Mouse (Mus musculus) kidney, adult 8-10 months (tissue): ENCODE results near the gene Myo1e.
"Not testable (repeated sequence)": the region's sequence is repeated elsewhere in the genome, so short reads cannot be mapped to it uniquely, and the experiment has no call there.

Source experiments
- DNase-seq, 2 experiments: peaks; one replicate each; pipeline ENCODE4 v3.0.0; 2022

Myo1e gene

DNA sequence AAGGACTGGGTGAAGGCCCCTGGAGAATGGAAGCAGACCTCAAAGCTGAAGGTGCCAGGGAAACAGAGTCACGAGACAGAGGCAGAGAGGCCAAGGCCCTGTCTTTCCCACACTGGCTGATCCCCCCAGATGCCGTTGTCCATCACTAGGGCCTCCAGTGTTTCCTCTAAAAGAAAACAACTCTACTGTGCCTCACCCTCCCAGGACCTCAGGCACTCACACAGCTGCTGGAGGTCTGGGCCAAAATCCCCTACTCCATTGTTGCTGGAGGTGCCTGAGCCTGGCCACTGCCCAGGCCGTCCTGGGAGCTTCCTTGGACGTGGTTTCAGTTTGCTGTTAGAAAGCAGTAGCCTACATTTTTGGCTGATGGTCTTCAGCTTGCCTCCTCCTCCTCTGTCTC is 47.9 kb downstream of the Myo1e start:
- no peak for DNase-seq

DNA sequence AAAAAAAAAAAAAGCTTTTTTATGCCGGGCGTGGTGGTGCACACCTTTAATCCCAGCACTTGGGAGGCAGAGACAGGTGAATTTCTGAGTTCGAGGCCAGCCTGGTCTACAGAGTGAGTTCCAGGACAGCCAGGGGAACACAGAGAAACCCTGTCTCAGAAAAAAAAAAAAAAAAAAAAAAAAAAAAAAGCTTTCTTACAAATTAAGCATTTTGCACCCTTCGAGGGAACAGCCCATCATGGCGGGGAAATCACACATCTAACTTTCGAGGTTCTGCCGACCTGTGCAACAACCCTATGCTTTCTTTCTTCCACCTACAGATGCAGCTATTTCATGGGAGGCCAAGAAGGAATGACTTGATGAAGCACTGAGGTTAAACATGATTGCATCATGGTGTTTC is 48.9 kb downstream of the Myo1e start:
- not testable (repeated sequence) for DNase-seq

DNA sequence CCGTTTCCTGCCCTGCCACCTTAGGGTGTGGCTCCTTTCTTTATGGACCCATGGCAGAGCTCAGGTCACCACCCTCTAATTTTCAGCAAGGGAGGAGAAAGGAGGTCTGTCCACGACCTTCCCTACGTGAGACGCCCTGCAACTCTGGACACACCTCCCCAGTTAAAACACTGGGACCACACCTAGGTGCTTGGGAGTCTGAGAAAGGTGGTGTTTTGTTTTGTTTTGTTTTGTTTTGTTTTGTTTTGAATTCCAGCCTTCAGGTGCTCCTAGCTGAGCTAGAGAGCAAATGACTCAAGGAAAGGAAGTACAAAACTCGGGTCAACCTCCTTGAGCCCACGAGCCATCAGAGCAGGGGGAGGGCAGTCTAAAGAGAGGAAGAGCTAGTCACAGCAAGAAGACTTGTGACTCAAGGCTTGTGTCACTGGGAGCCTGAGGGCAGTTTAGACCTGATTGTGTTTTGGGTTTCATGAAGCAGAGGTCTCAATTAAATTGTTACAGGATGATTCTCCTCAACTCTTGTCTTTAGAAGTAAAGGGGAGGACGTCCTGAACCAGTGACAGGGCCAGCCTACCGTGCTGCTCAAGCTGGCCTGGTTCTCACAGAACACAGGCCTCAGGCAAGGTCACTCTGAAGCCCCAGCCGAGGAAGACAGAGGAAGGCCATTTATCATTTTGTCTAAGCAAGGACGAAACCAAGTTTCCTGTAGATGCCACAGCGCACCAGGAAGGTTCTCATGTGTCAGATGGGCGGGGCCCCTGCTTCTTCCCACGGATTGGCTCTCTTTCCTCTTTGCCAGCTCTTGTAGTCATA is 50.3 kb downstream of the Myo1e start:
- DNase-seq, result peak in 1 of 2 experiments; percentile 52

DNA sequence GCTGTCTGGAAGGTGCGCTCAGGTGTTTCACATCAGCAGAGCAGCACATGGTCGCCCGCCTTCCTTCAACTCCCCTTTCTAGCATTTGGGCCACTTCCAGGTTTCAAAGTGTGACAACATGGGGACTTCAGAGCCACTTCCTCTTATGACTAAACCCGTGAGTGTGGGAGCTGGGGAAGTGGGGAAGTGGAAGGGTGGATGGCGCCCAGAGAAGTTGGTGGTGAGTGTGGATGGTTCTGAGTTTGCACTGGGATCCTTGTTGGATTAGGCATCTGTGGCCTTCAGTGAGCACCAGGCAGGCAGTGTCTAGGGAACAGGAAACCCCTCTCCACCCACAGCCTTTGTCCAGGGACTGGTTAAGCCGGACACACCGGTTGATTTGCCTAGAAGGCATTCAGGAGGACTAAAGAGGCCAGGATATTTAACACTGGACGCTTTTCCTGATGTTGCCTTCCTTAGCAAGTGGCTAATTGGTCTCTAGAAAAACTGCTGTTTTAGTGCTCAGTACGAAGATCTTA is 53.2 kb downstream of the Myo1e start:
- DNase-seq, result peak in 1 of 2 experiments; percentile 42

DNA sequence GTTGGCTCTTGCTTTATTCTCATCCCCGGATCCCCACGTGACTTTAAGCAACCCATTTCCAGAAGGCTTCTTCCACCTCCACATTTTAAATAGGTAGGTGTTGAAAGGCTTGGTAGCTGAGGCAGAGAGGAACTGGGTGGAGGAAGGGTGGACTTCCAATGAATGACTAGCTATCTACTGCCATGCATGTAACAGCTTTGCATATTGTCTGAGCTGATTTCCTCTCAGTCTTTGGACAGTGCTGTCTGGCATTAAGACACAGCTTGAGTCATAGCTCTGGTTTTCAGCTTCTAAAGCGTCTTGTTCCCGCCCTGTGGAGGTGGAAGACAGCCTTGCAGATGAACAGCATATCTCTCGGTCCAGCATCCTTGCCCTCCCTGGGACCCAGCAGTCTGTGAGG is 54.5 kb downstream of the Myo1e start:
- DNase-seq, result no peak

DNA sequence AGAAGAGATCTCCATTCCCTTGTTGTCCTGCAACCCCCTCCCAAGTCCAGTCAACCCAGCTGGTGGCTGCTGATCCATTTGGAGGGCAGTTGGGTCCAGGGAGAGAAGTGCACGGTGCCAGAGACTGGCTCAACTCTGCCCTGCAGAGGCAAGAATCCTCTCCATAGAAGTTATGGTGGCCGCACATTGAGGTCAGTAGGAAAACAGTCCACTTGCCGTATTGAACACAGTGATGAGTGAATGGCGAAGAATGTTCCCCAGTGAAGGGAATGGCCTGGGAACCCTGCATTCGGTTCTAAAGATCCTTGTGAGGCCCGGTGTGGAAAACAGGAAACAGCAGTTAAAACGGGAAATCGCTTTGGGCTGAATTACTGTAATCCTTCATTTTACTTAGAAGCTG is 56.0 kb downstream of the Myo1e start:
- no peak for DNase-seq

DNA sequence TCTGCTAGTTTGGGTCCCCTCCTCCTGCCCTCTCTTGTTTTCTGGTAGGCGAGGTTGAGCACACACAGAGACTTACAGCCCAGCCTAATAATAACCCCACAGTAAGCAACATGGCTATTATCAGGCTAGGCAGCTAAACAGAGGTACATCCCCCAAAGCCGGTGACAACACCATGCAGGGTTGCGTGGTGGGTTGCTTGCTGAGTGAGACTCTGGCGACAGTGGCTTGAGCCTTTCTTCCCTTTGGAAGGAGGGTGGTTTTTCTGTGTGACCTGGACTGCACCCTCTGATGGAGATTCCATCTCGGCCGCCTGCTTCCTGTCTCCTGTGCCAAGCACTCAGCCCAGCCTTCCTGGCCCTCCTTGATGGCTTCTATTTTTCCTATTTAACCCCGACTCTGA is 56.6 kb downstream of the Myo1e start:
- DNase-seq, result peak in 1 of 2 experiments; percentile 34

DNA sequence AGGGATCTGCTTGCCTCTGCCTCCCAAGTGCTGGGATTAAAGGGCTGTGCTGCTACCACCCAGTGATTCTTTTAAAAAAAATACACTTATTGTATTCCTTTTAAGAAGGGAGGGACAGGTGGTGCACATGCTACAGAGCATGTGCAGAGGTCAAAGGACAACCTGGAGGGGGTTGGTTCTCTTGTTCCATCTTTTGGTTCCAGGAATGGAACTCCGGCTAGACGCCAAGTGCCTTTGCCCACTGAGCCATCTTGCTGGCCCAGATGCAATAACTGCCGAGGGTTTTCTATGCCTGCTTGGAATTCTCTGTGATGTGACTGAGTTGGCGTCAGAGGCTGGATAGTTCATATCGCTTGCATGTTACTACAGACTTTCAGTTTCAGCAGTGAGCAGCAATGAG is 58.4 kb downstream of the Myo1e start:
- DNase-seq, result peak in 1 of 2 experiments; percentile 67

DNA sequence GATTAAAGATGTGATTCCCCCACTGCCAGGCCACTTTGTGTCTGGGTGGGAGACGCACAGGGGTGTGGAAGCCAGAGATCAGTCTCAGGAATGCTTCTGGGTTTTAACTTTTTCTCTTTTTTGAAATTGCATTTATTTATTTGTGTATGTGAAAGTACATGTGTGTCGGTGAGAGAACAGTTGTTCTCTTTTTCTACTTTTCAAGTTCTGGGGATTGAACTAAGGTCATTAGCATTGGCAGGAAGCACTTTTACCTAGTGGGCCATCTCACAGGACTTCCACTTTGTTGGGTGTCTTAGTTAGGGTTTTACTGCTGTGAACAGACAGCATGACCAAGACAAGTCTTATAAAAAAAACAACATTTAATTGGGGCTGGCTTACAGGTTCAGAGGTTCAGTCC is 59.0 kb downstream of the Myo1e start:
- no peak for DNase-seq

DNA sequence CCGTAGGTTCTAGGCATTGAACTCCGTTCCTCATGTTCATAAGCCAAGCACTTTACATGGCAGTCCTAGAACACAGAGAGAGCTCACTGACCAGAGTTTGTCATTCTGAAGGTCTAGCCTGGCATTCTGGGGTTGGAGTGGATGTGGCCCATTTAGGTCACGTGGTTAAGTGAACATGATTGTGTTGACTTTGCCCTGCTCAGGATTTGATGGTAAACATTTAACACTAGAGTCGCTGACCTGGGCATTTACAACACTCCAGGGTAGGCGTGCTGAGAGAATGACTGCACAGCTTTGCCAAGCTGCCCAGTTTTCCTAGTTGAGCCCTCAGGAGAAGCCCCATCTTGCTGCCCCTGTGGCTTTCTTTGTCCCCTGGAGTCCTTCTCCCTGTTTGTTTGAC is 60.0 kb downstream of the Myo1e start:
- DNase-seq, result peak; percentile 54 to 65

DNA sequence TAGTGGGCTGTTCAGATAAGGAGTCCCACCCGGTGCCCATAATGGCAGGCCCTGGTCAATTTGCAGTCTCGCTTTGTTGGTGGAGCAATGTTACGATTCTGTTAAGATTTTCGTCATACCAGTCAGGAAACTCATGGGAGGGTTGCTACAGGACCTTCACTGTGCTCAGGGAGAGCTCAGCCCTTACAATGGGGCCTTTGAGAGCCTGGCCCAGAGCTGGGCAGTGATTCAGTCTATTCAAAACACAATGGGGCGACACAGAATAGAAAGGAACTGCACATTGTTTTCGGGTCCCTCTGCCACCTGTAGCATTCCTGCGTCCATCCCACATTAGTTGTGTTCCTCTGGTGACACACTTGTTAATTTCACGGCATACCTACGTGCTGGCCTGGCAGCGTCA is 62.2 kb downstream of the Myo1e start:
- DNase-seq, result no peak

DNA sequence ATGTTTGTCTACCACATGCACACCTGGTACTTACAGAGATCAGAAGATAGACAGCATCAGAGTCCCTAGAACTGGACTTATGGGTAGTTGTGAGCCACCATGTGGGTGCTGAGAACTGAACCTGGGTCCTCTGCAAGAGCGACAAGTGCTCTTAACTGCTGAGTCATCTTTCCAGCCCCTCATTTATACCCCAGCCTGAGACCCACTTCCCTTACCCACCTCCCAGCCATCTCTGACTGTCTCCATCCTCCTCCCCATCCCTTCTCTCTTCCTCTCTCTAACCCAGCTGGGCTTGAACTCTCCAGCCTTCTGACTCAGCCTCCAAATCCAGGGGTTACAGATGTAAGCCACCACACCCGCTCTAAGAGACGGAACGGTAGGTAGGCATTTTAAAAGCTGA is 63.3 kb downstream of the Myo1e start:
- DNase-seq, result no peak

DNA sequence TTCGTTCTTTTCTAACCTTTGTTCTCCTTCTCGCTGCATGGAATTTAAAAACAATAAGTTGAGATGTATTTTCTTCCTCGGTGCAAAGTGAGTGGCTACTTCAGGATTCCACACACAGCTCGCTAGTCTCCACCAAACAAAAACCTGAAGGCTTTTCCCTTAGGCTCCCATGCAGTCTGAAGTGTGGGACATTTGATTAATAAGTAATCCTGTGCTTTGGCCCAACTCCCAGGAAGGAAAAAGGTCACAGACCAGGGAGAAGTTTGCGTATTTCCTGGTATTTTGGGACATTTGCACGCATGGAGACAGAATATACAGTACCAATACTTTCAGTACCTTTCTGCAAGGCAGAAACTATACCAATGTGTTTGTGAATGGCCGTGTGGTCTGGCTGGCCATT is 64.0 kb downstream of the Myo1e start:
- peak; percentile 74 to 83 for DNase-seq

DNA sequence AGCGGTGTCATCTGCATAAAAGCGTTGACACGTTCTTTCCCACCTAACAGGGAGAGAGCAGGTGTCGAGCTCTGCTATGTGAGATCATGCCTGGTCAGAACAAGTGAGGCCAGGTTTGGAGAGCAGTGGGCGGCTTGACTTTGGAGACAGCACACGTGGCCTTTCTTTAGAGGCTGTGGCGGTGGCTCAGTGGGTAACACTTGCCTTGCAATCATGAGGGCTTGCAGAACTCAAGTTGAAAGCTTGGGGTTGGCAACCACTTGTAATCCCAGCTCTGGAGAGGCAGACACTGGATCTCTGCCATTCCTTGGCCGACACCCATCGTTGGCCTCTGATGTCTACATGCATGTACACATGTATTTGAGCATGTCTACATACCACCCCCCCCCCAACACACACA is 64.5 kb downstream of the Myo1e start:
- no peak for DNase-seq

DNA sequence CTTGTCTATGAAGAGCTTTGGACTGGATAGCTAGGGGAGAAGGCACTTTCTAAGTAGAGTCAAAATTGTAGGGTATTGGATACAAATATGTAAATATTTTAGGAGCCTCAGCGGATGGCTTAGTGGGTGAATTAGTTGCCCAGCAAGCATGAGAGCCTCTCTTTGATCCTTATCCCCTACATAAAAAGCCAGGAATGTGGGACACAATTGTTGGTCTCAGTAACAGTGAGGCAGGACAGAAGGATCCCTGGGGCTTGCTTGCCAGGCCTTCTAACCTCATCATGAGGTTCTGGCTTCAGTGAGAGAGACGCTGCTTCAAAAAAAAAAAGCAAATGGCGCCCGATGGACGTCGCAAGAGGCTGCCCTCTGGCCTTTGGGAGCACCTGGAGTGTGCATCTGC is 66.9 kb downstream of the Myo1e start:
- DNase-seq, result no peak

DNA sequence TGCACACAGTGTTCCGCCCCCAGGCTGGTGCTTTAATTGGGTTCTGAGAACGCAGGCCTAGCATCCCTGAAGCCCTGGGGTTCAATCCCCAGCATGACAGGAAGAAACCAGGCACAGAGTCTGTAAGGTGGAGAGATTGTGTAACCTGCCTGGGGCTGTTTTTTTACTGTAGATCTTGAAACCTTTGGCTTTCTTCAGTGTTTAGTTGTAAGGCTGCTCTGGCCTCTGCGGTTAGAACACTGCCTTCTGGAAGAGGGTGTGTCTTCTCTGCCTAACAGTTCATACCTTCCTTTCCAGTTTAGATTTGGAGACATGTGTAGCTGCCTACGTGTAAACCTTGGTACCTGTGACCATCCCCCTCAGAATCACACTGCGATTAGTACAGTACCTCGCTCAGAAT is 67.3 kb downstream of the Myo1e start:
- DNase-seq, result no peak

DNA sequence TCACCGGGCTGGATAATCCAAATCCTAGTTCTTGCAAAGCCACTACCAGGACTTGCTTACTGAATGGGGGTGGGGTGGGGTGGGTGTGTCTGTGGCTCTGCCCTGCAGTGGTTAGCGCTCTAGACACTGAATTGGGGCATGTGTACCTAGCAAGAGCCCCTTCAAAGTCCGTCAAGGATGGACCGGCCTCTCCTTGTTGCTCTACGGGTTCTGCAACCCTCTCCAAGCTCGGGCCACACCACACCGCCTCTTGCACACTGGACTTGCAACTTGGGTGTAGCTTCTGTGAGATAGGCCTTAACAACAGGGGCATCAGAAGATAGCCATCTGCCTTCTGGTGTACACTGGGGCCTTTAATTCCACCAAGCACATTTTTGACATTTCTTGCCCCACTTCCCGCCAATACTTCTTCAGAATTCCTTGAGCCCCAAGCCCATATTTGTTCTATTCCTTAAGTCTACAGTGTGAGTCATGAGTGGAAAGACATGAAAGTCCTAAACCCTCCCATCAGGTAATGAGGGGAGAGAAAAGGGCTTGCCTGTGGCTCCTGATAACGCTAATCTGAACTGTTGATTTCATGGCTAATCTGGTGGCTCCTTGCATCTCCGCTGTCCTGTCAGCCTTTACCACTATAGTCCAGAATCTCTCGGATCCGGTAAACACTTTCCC is 67.9 kb downstream of the Myo1e start:
- no peak for DNase-seq

DNA sequence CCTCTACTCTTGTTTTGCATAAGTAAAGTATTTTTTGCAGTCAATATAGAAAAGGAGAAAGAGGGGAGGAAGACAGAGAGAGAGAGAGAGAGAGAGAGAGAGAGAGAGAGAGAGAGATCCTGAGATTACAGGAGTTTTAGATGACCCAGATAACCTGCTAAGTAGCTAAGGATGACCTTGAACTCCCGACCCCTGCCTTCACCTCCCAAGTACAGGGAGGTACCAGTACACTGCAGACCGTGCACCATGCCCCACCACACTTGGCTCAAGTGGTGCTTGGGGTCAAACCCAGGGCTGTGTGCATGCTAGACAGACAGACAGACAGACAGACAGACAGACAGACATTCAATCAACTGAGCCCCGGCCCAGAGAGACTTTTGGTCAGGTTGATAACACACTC is 69.9 kb downstream of the Myo1e start:
- no peak for DNase-seq

DNA sequence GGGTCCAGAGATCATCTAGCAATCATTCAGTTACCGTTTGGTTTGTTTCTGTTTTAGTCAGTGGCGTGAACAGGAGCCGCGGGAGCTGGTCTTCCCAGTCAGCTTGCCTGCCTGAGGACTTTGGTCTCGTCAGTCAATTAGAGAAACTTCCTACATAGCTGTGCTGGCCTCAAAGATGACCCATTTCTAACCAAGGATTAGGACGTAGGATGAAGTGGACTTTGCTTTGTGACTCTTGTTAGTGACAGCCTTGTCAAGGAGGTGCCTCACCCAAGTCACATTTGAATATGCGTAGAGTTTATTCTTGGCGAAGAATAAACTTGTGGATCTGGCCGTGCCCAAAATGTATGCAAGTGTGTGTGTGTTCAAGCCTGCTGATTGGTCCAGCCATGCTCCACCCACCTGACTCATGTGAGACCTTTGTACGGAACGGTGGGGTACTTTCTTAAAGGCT is 70.4 kb downstream of the Myo1e start:
- DNase-seq, result peak; percentile 59 to 76

DNA sequence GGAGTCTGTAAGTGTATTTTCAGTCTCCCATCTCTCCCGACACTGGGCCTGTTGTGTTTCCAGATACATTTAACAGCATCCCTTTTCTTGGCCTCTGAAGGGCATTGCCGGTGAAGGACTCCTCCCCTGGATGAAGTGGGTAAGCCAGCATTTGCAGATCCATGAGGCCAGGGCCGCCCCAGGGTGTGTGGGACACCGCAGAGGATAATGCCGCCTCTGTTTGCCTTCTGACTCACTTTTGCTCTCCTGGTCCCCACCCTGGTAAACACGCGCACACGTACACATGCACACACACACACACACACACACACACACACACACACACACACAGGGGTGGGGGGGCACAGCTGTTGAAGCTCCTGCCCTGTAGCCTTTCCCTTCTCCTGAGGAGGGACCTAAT is 74.3 kb downstream of the Myo1e start:
- DNase-seq, result no peak

DNA sequence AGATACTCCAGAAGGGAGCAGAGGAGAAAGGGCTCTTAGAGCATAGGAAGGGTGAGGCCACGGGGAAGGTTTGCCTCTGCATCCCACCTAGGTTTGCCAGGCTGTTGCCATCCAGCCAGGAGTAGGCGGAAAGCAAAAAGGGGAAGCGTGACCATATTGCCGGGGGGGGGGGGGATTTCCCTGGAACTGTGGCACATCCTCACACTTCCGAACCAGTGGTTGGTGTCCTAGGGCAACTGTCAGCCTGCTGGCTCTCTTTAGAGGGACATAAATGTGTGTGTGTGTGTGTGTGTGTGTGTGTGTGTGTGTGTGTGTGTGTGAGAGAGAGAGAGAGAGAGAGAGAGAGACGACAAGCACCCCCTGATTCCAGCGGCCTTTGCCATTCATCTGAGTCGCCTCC is 75.0 kb downstream of the Myo1e start:
- no peak for DNase-seq

DNA sequence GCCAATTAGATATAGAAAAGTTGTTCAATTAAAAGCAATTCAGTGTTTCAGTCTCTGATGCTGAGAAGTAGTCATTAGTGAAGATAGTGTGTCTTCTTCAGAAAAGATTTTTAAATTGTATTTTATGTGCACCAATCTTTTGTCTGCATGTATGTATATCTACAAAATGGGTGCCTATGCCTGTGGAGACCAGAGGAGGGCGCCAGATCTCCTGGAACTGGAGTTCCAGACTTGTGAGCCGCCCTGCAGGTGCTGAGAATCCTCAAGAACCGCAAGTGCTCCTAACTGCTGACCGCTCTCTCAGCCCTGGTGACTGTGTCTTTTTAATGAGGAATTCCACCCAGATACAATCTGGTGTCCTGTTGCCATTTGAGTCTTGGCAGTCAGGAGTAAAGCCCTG is 76.0 kb downstream of the Myo1e start:
- no peak for DNase-seq

DNA sequence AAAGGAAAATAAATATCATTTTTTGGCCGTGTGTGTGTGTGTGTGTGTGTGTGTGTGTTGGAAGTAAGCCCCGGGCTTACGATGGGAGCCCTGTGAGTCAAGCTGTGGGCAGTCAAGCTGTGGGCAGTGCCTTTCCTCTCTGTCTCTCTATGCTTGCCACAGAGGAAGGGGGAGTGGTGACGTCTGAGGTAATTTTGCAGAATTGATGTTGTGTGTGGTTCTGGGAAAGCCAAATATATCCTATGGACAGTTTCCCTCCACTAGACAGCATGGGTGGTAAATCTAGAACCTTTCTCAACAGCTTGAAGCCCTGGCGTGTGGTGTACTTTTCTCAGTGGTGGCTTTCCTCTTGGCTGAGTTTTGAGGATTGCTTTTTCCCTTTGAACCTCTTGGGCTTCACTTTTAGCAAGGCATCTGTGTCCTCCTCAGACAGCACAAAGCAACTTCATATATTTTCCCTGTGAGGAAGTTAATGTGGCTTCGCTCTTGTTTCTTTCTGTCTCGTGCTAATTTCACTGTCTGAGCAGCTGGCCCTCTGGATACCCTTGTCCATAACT is 77.5 kb downstream of the Myo1e start:
- DNase-seq, result no peak

DNA sequence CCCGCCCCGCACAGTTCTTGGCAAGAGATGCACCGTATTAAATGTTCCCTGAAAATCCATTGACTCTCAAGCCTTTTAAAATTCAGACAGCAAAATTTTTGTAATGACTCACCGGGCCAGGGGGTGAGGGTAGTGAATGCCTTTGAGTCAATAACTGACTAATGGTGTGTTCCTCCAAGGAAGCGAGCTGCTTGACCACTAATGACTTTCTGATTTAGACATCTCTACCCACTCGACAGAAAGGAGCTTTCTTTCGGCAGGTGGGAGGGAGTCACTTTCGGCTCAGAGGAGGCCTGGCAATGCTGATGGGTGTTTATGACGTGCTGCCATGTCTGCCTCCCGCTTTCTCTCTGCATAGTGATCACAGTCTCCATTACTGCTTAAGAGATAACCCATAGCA is 83.6 kb downstream of the Myo1e start:
- no peak for DNase-seq
